Mouse (Mus musculus): ENCODE measurements around the gene Krt32.

- TF ChIP-seq CTCF (IDR thresholded peaks at IDR 0.05; ENCODE audit: low read depth) (no peak), EP300 (IDR thresholded peaks at IDR 0.05; ENCODE audit: low read depth) (no peak)
Measured at GRCm38 (mm10) chr11:100105576-100106122, 17.6 kb upstream of the Krt32 start, which contains the start of gene Krt36.
